Mouse (Mus musculus): ENCODE data around the gene D730048I06Rik. TPM values are rescaled to one million over a fixed set of nuclear protein-coding genes. Genes with fewer than 3 reads are reported as not detected.
"Not testable (repeated sequence)": the region's sequence is repeated elsewhere in the genome, so short reads cannot be mapped to it uniquely, and the experiment has no call there.

D730048I06Rik gene
- total RNA-seq (2021), result not detected
- long read RNA-seq, result 0 reads

DNA sequence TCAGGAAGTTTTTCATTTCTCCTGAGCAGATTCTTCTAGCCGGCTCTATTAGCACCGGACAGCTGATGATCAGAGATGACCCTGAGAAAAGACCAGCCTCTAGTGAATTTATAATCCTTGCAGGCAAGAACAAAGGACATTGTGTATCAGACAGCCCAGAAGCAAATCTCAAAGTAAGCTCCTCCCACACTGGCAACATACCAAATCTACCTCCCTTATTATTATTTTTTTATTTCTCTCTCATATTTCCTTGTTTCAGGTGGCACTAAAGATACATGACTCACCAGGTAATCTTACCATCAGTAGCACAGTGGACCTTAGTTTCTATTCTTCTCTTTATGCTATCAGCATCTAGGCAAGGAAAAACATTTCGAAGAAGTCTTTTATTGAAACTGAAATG is at the start of gene D730048I06Rik, which contains the start of gene Gm27235:
Gene D730048I06Rik (minus strand): TSS at position 112 of the 400 bp plus-strand sequence.
Gene Gm27235 (minus strand): TSS at position 101 of the 400 bp plus-strand sequence.
- no peak for DNase-seq (ENCODE audit: low spot score in 2 of 2)

DNA sequence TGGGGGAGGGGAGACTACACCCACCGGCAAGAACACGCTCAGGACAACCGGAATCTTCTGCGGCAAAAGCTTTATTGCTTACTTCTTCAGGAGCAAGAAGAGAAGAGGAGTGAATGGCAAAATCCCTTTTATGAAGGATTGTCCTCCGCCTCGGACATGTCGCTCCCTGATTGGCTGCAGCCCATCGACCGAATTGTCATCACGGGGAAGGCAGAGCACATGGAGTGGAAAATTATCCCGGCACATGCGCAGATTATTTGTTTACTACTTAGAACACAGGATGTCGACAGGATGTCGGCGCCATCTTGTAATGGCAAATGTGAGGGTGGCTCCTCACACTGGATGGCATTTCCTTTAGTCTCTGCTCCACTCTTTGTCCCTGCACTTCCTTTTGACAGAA is 28.0 kb upstream of the D730048I06Rik start:
- DNase-seq (ENCODE audit: low spot score in 2 of 2), result not testable (repeated sequence)

DNA sequence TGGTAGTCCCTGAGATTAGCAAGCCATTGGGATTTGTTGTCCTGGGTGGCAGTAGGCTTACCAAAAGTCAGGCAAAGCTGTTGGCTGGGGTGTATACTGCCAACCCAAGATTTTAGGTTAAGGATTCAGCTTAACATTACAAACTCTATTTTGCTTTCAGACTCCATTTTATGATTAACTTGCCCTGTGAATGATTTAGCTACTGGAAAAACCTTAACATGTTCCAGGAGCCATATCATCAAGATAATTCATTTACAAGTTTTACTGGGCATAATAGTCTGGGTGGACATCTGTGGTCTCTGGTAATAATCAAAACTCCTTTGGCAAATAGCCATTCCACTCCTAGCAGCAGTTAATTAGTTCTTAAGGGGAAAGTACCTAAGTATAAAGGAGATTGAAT is 8.2 kb upstream of the D730048I06Rik start:
- DNase-seq (ENCODE audit: low spot score in 2 of 2), result no peak

DNA sequence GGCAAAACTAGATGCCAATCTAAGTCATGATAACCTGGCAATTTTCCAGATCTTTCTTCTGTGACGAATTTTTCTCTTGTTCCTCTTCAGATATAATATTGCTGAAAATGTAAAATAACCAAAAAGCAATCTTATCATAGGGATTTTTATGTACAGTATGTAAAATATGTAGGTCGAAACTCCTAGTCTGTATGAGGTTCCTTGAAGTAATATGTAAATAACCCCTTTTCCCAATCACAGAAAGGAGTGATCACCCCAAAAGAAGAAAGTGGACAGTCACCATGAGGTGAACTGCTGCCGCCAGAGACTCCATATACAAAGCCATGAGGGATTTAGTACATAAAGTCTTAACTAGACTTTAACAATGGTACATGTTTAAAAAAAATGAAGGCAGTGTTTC is 11.9 kb downstream of the D730048I06Rik start, which contains the start of gene Gm17727:
Gene Gm17727 (minus strand): TSS at position 101 of the 400 bp plus-strand sequence.
- DNase-seq (ENCODE audit: low spot score in 2 of 2), result no peak

DNA sequence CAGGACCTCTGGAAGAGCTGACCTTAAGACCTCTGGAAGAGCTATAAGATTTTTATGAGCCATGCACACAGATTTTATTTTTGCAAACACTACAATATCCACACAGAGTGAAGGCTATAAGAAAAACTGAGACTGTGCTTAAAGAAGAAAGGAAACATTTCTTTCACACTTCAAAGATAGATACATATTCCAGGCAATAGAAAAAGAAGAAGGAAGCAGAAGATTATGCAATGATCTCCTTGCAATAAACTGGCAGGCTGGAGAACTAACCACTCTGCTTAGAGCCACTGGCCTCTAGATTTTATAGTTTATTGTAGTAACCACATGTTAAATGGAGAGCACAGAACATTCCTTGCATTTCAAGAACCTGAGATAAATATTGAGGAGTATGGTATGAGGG is 33.1 kb downstream of the D730048I06Rik start:
- no peak for DNase-seq (ENCODE audit: low spot score in 2 of 2)

DNA sequence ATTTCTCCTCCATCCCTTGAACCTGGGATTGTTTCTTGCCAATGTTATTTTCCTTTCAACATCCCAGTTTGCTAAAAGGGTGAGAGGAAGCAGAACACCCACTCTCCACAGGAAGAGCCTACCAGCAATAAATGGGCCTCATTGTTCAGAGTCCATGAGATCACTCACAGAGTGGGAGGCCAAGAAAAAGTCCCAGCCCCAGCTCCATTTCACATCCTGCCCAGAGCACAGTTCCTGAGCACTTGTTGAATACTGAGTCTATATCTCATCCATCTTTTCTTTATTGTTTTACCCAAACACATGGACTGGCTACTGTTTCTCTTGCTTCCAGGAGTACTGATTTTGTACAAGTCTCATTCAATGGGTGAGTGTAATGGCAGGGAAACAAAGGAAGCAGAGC is 49.2 kb downstream of the D730048I06Rik start, which contains the start of gene Gm17677:
Gene Gm17677 (plus strand): TSS at position 301 of the 400 bp plus-strand sequence.
- no peak for DNase-seq (ENCODE audit: low spot score in 2 of 2)

Other genes starting within 250 kb of the D730048I06Rik start
- 10 to 100 TPM; 15.6 to 15.9 TPM for gene Ddx25, start 231.6 kb downstream of the D730048I06Rik start, total RNA-seq (2021)
- 10 to 100 TPM; 11.3 to 12.1 TPM for gene Pus3, start 231.5 kb downstream of the D730048I06Rik start, total RNA-seq (2021)
- gene Pate2, start 219.8 kb downstream of the D730048I06Rik start, total RNA-seq (2021), result 1 to 10 TPM in 1 of 2 experiments, under 1 TPM in 1; 0.58 to 1.5 TPM
- 10 to 100 TPM; 14.8 to 15.3 TPM for gene Hyls1, start 219.7 kb downstream of the D730048I06Rik start, total RNA-seq (2021)
- gene Pate4, start 178.2 kb downstream of the D730048I06Rik start, total RNA-seq (2021), result not detected
- gene Pate3, start 141.9 kb downstream of the D730048I06Rik start, total RNA-seq (2021), result not detected
- not detected for gene Pate1, start 102.7 kb downstream of the D730048I06Rik start, total RNA-seq (2021)
- gene Gm17677, start 49.1 kb downstream of the D730048I06Rik start, total RNA-seq (2021), result not detected
- gene Gm17727, start 12.0 kb downstream of the D730048I06Rik start, total RNA-seq (2021), result not detected
- not detected for gene Gm27235, start within 50 bp of the D730048I06Rik start, total RNA-seq (2021)
- gene 9230110F15Rik, start 54.0 kb upstream of the D730048I06Rik start, total RNA-seq (2021), result not detected
- gene 9230113P08Rik, start 118.3 kb upstream of the D730048I06Rik start, total RNA-seq (2021), result under 1 TPM in 1 of 2 experiments, not detected in 1; 0.20 TPM